Mouse (Mus musculus) thymus, adult 2 months (tissue): Measurements from ENCODE around the gene Traf4. TPM values are rescaled to one million over a fixed set of nuclear protein-coding genes. Genes with fewer than 3 reads are reported as not detected.
A peak's percentile ranks its signal among the peaks of the same experiment; 100 is the strongest.
"Not testable (repeated sequence)": the region's sequence is repeated elsewhere in the genome, so short reads cannot be mapped to it uniquely, and the experiment has no call there.

ENCODE experiments used
- DNase-seq: peaks from one replicate; pipeline ENCODE4 v3.0.0; 2021
- H3K27ac ChIP-seq: fragments of 200-500 bp; 2 replicates; pipeline ENCODE4 v1.5.1; 2012; ENCODE audit warnings: low read length, control low read depth; ENCODE audit not compliant: control insufficient read depth, insufficient read depth
- H3K27me3 ChIP-seq: fragments of 200-500 bp; 2 replicates; pipeline ENCODE4 v1.6.1; 2012; ENCODE audit warnings: mild to moderate bottlenecking, low read length, moderate library complexity, mixed read lengths; ENCODE audit not compliant: control insufficient read depth, insufficient read depth
- H3K36me3 ChIP-seq: fragments of 200-500 bp; 2 replicates; pipeline ENCODE4 v1.6.1; 2012; ENCODE audit warnings: mild to moderate bottlenecking, low read length, moderate library complexity; ENCODE audit not compliant: control insufficient read depth, insufficient read depth
- H3K4me1 ChIP-seq: fragments of 200-500 bp; replicated peaks from 2 replicates; pipeline ENCODE4 v1.6.1; 2012; ENCODE audit warnings: low read length; ENCODE audit not compliant: control insufficient read depth, insufficient read depth
- H3K4me3 ChIP-seq: fragments of 200-500 bp; 2 replicates; pipeline ENCODE4 v1.5.1; 2012; ENCODE audit warnings: mild to moderate bottlenecking, low read length, control low read depth, moderate library complexity; ENCODE audit not compliant: control insufficient read depth, insufficient read depth
- CTCF ChIP-seq: fragments of 200-500 bp; IDR thresholded peaks from 2 replicates; pipeline ENCODE4 v1.5.1; 2012; ENCODE audit warnings: mild to moderate bottlenecking, control low read depth, low read length, moderate library complexity, borderline replicate concordance; ENCODE audit not compliant: control insufficient read depth, poor library complexity, insufficient read depth; ENCODE audit errors: extremely low read depth
- POLR2A ChIP-seq: fragments of 200-500 bp; IDR thresholded peaks from 2 replicates; pipeline ENCODE4 v1.6.1; 2012; ENCODE audit warnings: mild to moderate bottlenecking, low read length, control low read depth, moderate library complexity; ENCODE audit not compliant: control insufficient read depth, poor library complexity, insufficient read depth; ENCODE audit errors: extremely low read depth
- WGBS: fragments of 180-500 bp; shearing (Covaris S2); methylation state at CpG from one replicate; pipeline ENCODE4 v1.1.7; 2018; 5-methylcytosine and 5-hydroxymethylcytosine counted together
- polyA plus RNA-seq: library from polyadenylated mRNA; depleted of rRNA; stranded (reverse); fragments of >200 nt; gene quantifications from 2 replicates; pipeline ENCODE4 v1.2.3, GENCODE M21; 2012

Gene Traf4
- polyA plus RNA-seq, 1 experiment = 275 TPM

DNA sequence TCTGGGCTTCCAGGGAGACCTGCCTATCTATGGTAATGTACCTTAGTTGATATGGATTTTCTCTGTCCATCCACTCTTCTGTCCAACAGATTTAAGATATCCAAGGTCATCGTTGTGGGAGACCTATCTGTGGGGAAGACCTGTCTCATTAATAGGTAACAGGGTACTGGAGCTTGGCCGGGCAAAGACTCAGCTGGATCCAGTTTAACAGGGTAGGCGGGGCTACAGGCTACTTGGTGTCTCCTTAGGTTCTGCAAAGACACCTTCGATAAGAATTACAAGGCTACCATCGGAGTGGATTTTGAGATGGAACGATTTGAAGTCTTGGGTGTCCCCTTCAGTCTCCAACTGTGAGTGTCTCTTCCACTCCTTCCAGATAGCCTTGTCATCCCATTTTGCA lies 24.7 kb upstream of the Traf4 start:
- Histone ChIP-seq H3K4me3 (no peak overlapping the region), H3K27ac (no peak overlapping the region), H3K36me3 (no peaks in the 10 kb centered on the region), H3K27me3 (peaks cover 21% of the 10 kb centered on the region), H3K4me1 (peaks cover 24% of the 10 kb centered on the region)
- TF ChIP-seq POLR2A = no peak
- no peak for TF ChIP-seq CTCF
- DNase-seq = no peak
- WGBS = 77% methylated on average over 6 of the region's 6 CpGs

DNA sequence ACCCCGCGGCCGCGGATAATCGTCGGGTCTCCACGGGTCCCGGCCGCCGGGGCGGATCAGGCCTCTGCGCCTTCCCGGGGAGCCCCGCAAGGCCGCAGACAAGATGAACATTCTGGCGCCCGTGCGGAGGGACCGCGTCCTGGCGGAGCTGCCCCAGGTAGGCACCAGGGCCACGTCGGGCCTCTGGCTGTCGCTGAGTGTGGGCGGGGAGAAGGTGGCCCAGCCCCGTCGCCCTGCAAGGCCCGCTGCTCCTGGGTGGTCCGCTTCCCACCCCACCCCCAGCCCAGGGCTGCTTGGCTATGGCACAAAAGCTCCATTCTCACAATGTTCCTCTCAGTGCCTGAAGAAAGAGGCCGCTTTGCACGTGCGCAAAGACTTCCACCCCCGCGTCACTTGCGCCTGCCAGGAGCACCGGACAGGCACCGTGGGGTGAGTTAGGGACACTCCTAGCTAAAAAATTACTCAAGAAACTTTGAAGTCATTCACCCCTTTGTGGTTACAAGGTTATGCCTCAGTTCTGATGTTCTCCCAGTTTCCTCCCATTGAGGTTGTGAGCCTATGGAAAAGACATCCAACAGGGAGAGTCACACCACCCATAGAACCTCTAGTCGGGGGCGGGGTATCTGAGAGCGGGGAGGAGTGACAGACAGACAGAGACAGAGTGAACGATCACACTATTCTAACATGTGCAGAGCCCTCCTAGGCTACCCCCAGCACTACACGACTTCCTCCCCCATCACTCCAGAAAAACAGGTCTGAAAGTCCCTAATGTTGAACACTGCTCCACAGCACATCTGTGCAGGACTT lies 24.0 kb upstream of the Traf4 start:
- WGBS = 5% methylated on average over 42 of the region's 42 CpGs
- Histone ChIP-seq H3K36me3 (no peaks in the 10 kb centered on the region), H3K27ac (no peak overlapping the region), H3K27me3 (peaks cover 21% of the 10 kb centered on the region), H3K4me1 (peaks cover 18% of the 10 kb centered on the region), H3K4me3 (peak overlapping the region; percentile 37)
- no peak for DNase-seq
- no peak for TF ChIP-seq POLR2A

DNA sequence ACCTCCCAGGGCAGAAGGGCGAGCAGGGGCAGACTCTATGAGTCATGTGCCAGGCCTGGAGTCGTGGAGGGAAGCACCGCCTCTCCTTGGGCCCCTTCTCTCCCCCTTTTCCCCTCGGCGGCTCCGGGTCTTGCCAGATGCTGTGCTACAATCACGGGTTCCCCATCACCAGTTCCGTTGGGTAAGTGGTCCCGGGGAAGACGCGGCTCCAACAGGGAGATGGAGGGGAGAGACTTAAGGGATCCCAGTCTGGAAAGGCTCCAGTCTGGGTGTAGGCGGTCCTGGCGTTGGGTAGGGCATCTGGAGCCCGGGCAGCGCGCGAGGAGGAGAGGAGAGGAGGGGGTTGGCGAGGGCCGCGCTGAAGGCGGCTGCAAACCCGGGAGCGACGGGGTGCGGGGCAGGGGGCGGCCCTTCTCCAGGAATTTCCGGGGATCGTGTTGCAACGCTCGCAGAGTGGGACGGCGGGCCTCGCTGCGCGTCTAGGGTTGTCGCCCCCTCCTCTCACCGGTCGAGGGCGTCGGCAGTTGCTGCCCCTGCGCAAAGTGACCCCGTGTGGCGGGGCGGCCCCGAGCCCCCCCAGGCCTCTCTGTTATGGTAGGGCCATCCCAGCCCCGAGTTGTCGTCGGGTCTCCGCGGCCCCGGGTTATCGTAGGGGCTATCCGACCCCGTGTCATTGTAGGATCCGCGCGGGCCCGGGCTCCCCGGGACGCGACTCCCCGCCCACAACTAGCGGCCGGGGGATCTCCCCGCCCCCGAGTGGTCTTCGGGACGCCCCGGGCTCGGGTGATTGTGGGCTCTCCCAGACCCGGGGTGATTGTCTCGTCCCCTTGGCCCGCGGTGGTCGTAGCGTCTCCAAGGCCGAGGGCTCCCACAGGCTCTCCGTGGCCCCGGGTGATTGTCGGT lies 23.2 kb upstream of the Traf4 start, which contains the start of gene Rab34:
TSS of gene Rab34 (plus strand) at position 100 of the 903 bp plus-strand sequence.
- H3K4me1 ChIP-seq = peaks cover 17% of the 10 kb centered on the region
- peaks cover 21% of the 10 kb centered on the region for H3K27me3 ChIP-seq
- 2% methylated on average over 80 of the region's 80 CpGs for WGBS
- peak within 1 kb of the TSS; percentile 37 for H3K4me3 ChIP-seq
- no peak for DNase-seq
- TF ChIP-seq POLR2A = no peak
- TF ChIP-seq CTCF = 0 out of 2 replicates have a peak, but pooled peaks have one; percentile 13
- H3K27ac ChIP-seq = no peak within 1 kb of the TSS
- H3K36me3 ChIP-seq = no peaks in the 10 kb centered on the region

DNA sequence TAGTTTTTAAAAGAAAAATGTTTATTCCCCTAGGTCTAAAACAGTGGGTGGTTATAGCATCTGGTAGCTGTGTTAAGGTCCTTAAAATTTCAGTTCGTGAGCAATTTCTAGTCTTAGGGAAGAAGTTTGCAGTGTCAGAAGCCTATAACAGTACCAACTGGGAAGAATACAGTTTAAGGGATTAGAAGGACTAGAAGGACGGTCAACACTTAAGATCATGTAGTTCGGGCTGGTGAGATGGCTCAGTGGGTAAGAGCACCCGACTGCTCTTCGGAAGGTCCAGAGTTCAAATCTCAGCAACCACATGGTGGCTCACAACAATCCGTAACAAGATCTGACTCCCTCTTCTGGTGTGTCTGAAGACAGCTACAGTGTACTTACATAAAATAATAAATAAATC lies 19.3 kb upstream of the Traf4 start:
- peaks cover 17% of the 10 kb centered on the region for H3K4me1 ChIP-seq
- 97% methylated on average over 6 of the region's 6 CpGs for WGBS
- H3K27me3 ChIP-seq = peaks cover 17% of the 10 kb centered on the region
- H3K4me3 ChIP-seq, H3K27ac ChIP-seq, DNase-seq: not testable (repeated sequence)
- peaks cover 17% of the 10 kb centered on the region for H3K36me3 ChIP-seq

DNA sequence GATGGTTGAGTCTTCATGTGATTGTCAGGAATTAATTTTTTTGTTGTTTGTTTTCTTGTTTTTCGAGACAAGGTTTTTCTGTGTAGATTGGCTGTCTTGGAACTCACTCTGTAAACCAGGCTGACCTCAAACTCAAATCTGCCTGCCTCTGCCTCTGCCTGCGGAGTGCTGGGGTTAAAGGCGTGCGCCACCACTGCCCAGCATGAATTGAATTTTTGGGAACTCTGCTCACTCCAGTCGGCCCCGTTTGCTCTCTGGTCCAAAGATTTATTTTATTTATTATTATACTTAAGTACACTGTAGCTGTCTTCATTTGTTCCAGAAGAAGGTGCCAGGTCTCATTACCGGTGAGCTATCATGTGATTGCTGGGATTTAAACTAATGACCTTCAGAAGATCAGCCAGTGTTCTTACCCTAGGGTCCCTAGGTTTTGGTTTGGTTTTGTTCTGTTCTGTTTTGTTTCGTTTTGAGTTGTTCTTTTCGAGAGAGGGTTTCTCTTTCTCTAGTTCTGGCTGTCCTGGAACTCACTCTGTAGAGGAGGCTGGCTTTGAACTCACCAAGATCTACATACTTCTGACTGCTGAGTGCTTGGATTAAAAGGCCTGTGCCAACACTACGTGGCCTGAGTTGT lies 18.6 kb upstream of the Traf4 start:
- peaks cover 13% of the 10 kb centered on the region for H3K4me1 ChIP-seq
- 62% methylated on average over 10 of the region's 10 CpGs for WGBS
- no peak overlapping the region for H3K27ac ChIP-seq
- no peak for TF ChIP-seq POLR2A
- no peak for TF ChIP-seq CTCF
- H3K4me3 ChIP-seq = no peak overlapping the region
- no peak for DNase-seq
- peaks cover 17% of the 10 kb centered on the region for H3K36me3 ChIP-seq
- peaks cover 10% of the 10 kb centered on the region for H3K27me3 ChIP-seq

DNA sequence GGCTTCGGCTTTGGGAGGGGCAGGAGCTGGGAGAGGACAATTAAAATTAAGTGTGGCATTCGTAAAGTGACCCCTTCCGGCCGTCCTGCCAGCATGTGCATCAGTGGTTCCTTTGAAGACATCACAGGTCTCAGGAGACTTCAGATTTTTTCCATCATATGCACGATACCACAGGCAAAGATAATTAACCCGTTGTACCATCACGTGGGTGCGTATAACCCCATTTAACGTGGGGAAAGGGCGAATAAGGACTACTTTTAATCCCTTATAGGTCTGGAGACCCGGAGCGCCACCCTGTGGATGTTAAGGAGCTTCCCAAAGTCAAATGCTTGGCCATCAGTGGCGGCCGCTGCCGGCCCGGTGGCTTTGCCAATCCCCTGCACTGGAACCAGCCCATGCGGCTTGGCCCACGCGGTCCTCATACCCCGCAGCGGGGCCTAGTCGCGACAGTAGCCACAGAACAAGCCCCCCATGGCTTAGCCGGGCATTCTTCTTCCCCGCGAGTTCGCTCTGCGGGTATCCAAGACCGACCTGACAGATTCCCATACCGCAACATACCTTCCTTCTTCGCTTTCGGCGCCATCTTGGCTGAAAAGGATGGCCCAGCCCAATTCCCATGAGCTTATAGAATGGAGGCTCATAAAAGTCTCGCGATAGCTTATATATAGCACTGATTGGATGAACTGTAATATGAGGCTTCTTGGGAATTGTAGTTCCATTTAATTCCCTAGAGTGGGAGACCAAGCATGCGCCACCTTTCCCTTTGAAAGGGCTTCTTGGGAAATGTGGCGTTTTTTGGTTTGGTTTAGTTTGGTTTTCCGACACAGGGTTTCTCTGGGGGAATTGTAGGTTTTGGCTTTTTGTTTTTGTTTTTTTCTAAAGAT lies 17.8 kb upstream of the Traf4 start, which contains the start of gene Rpl23a:
TSS of gene Rpl23a (minus strand) at position 624 of the 884 bp plus-strand sequence.
- under 1% methylated on average over 38 of the region's 38 CpGs for WGBS
- TF ChIP-seq POLR2A (peak; percentile 77; the same call in 1 of the 2 replicates), CTCF (no peak)
- peaks cover 8% of the 10 kb centered on the region; the same call in 1 of the 2 replicates for H3K4me1 ChIP-seq
- peaks cover 17% of the 10 kb centered on the region for H3K36me3 ChIP-seq
- DNase-seq = peak; percentile 74
- H3K4me3 ChIP-seq = peak within 1 kb of the TSS; percentile 99
- peaks cover 2% of the 10 kb centered on the region for H3K27me3 ChIP-seq
- peak within 1 kb of the TSS; percentile 77 for H3K27ac ChIP-seq
